Mouse (Mus musculus): ENCODE measurements around the gene Fam184b.

- TF ChIP-seq POLR2A (IDR thresholded peaks at IDR 0.05; ENCODE audit: borderline replicate concordance, insufficient read depth, low read length) (no peak), CTCF (IDR thresholded peaks at IDR 0.05; ENCODE audit: borderline replicate concordance, insufficient read depth, low read depth, low read length) (no peak)
These were observed 109.7 kb downstream of the Fam184b start for GRCm38 (mm10) chr5:45529696-45530095.
